Mouse (Mus musculus) lung, postnatal 10 days (tissue): ENCODE results near the gene Gm20878.
"Not testable (repeated sequence)": the region's sequence is repeated elsewhere in the genome, so short reads cannot be mapped to it uniquely, and the experiment has no call there.

Experiments
- DNase-seq: peaks from one replicate; pipeline ENCODE4 v3.0.0; 2021

The Gm20878 gene

GRCm38 (mm10) chr4:41941272-41941671, at the start of gene Gm20878:
Gene Gm20878, plus strand, starts transcription at chr4:41941572.
- not testable (repeated sequence) for DNase-seq

GRCm38 (mm10) chr4:41903310-41903709, 38.1 kb upstream of the Gm20878 start, which contains the start of gene Gm21541:
Gene Gm21541, plus strand, starts transcription at chr4:41903610.
- DNase-seq, result not testable (repeated sequence)

GRCm38 (mm10) chr4:41965758-41966157, 24.4 kb downstream of the Gm20878 start, which contains the start of gene Fam205a4:
Gene Fam205a4, plus strand, starts transcription at chr4:41966058.
- DNase-seq, result not testable (repeated sequence)
